Mouse (Mus musculus) stomach, postnatal 0 days (tissue): ENCODE results near the gene Mob1b. TPM values are rescaled to one million over a fixed set of nuclear protein-coding genes. Genes with fewer than 3 reads are reported as not detected.

Source experiments
- ATAC-seq: fragments of 200-750 bp; cut with Nextera tagmentation; 2 replicates; pipeline ENCODE4 v1.8.0; 2017; ENCODE audit not compliant: low FRiP score, low TSS enrichment
- DNase-seq: peaks from one replicate; pipeline ENCODE4 v3.0.0-alpha.2; 2016; ENCODE audit warnings: low spot score
- H3K27ac ChIP-seq: fragments of 300-500 bp; sonication (generic); replicated peaks from 2 replicates; pipeline ENCODE4 v1.5.1; 2014; ENCODE audit warnings: mild to moderate bottlenecking, control low read depth
- H3K27me3 ChIP-seq: fragments of 300-500 bp; sonication (generic); 2 replicates; pipeline ENCODE4 v1.6.1; 2014; ENCODE audit warnings: low read length; ENCODE audit not compliant: control insufficient read depth, insufficient read depth
- H3K36me3 ChIP-seq: fragments of 300-500 bp; sonication (generic); 2 replicates; pipeline ENCODE4 v1.6.1; 2014; ENCODE audit warnings: low read length, mixed read lengths; ENCODE audit not compliant: control insufficient read depth, insufficient read depth
- H3K4me1 ChIP-seq: fragments of 300-500 bp; sonication (generic); replicated peaks from 2 replicates; pipeline ENCODE4 v1.6.1; 2014; ENCODE audit warnings: antibody characterized with exemption; ENCODE audit not compliant: control insufficient read depth, insufficient read depth
- H3K4me2 ChIP-seq: fragments of 300-500 bp; sonication (generic); replicated peaks from 2 replicates; pipeline ENCODE4 v1.6.1; 2014; ENCODE audit warnings: low read depth, mild to moderate bottlenecking, control low read depth, moderate library complexity
- H3K4me3 ChIP-seq: fragments of 300-500 bp; sonication (generic); 2 replicates; pipeline ENCODE4 v1.5.1; 2014; ENCODE audit warnings: low read depth, low read length, control low read depth
- H3K9ac ChIP-seq: fragments of 300-500 bp; sonication (generic); 2 replicates; pipeline ENCODE4 v1.6.1; 2014; ENCODE audit warnings: mild to moderate bottlenecking, low read length, control low read depth, mixed read lengths
- H3K9me3 ChIP-seq: fragments of 300-500 bp; sonication (generic); 2 replicates; pipeline ENCODE4 v1.6.1; 2016; ENCODE audit warnings: low read length; ENCODE audit not compliant: control insufficient read depth
- CTCF ChIP-seq: IDR thresholded peaks from 2 replicates; pipeline ENCODE4 v1.5.1; 2016; ENCODE audit warnings: antibody characterized with exemption, low read depth, mild to moderate bottlenecking, moderate library complexity
- EP300 ChIP-seq: optimal IDR thresholded peaks from 2 replicates; pipeline ENCODE3; 2016; ENCODE audit warnings: antibody characterized with exemption
- WGBS: fragments of 180-500 bp; shearing (Covaris S2); extraction: QIAGEN DNeasy Blood & Tissue Kit; methylation state at CpG from one replicate; pipeline ENCODE4 v1.1.7; 2014; 5-methylcytosine and 5-hydroxymethylcytosine counted together
- polyA plus RNA-seq: library from polyadenylated mRNA; unstranded; fragments of >200 nt; fragmentation: Nextera tagmentation; extraction: Ambion mirVana; gene quantifications from 2 replicates; pipeline ENCODE4 v1.2.1, GENCODE M21; 2015

The Mob1b gene
- polyA plus RNA-seq, 1 experiment from 2014 or later, result 10.1 TPM

- DNase-seq (no peak), ATAC-seq (no peak)
- Histone ChIP-seq H3K9ac (no peak overlapping the region), H3K9me3 (no peaks in the 10 kb centered on the region), H3K27me3 (no peaks in the 10 kb centered on the region), H3K4me3 (no peak overlapping the region), H3K27ac (no peak overlapping the region), H3K36me3 (no peaks in the 10 kb centered on the region), H3K4me1 (no peaks in the 10 kb centered on the region; the same call in 1 of the 2 replicates), H3K4me2 (no peak overlapping the region)
- TF ChIP-seq EP300 (no peak), CTCF (peak; percentile 24; the same call in 1 of the 2 replicates)
Measured at GRCm38 (mm10) chr5:88693057-88693456, 27.6 kb upstream of the Mob1b start.

- no peaks in the 10 kb centered on the region for H3K36me3 ChIP-seq
- no peak for TF ChIP-seq CTCF
- no peak for TF ChIP-seq EP300
- no peaks in the 10 kb centered on the region for H3K4me1 ChIP-seq
- DNase-seq (no peak), ATAC-seq (no peak)
- H3K27ac ChIP-seq, result no peak overlapping the region
- H3K27me3 ChIP-seq, result no peaks in the 10 kb centered on the region
- H3K9me3 ChIP-seq, result no peaks in the 10 kb centered on the region
- H3K4me3 ChIP-seq, result no peak overlapping the region
- no peak overlapping the region for H3K9ac ChIP-seq
- no peak overlapping the region for H3K4me2 ChIP-seq
- WGBS, result 79% methylated on average over 5 of the region's 5 CpGs
Measured at GRCm38 (mm10) chr5:88697291-88697690, 23.4 kb upstream of the Mob1b start.

GRCm38 (mm10) chr5:88699251-88699913 is 21.3 kb upstream of the Mob1b start:
- WGBS, result 45% methylated on average over 4 of the region's 4 CpGs

GRCm38 (mm10) chr5:88702041-88702440 is 18.6 kb upstream of the Mob1b start:
- peak; percentile 22 for DNase-seq
- no peak overlapping the region for H3K9ac ChIP-seq
- H3K4me2 ChIP-seq, result no peak overlapping the region
- H3K27ac ChIP-seq, result no peak overlapping the region
- no peak overlapping the region for H3K4me3 ChIP-seq
- no peaks in the 10 kb centered on the region for H3K4me1 ChIP-seq
- no peaks in the 10 kb centered on the region for H3K27me3 ChIP-seq
- TF ChIP-seq EP300 (no peak), CTCF (no peak)
- 51% methylated on average over 4 of the region's 4 CpGs for WGBS
- no peaks in the 10 kb centered on the region for H3K36me3 ChIP-seq
- ATAC-seq, result peak; percentile 40; the same call in 1 of the 2 replicates
- no peaks in the 10 kb centered on the region for H3K9me3 ChIP-seq

More at GRCm38 (mm10) chr5:88699251-88699913, 21.3 kb upstream of the Mob1b start:
- Histone ChIP-seq H3K9me3 (no peaks in the 10 kb centered on the region), H3K4me3 (no peak overlapping the region), H3K36me3 (no peaks in the 10 kb centered on the region), H3K4me2 (no peak overlapping the region), H3K27ac (no peak overlapping the region), H3K4me1 (no peaks in the 10 kb centered on the region), H3K27me3 (no peaks in the 10 kb centered on the region), H3K9ac (no peak overlapping the region)
- TF ChIP-seq EP300 (no peak), CTCF (no peak)
- DNase-seq (no peak), ATAC-seq (no peak)

- ATAC-seq (no peak), DNase-seq (no peak)
- H3K4me1 ChIP-seq, result no peaks in the 10 kb centered on the region
- no peak overlapping the region for H3K4me3 ChIP-seq
- no peaks in the 10 kb centered on the region for H3K9me3 ChIP-seq
- H3K4me2 ChIP-seq, result no peak overlapping the region
- H3K36me3 ChIP-seq, result no peaks in the 10 kb centered on the region
- H3K9ac ChIP-seq, result no peak overlapping the region
- 75% methylated on average over 4 of the region's 4 CpGs for WGBS
- H3K27ac ChIP-seq, result no peak overlapping the region
- no peak for TF ChIP-seq CTCF
- TF ChIP-seq EP300, result no peak
- no peaks in the 10 kb centered on the region for H3K27me3 ChIP-seq
Measured at GRCm38 (mm10) chr5:88703551-88703950, 17.1 kb upstream of the Mob1b start.

GRCm38 (mm10) chr5:88711128-88711527 is 9.5 kb upstream of the Mob1b start:
- Histone ChIP-seq H3K27me3 (no peaks in the 10 kb centered on the region), H3K36me3 (no peaks in the 10 kb centered on the region), H3K4me1 (no peaks in the 10 kb centered on the region), H3K9me3 (no peaks in the 10 kb centered on the region), H3K4me2 (no peak overlapping the region), H3K9ac (no peak overlapping the region), H3K4me3 (no peak overlapping the region), H3K27ac (peak overlapping the region; percentile 69)
- ATAC-seq (peak; percentile 80), DNase-seq (no peak)
- no peak for TF ChIP-seq EP300
